Mouse (Mus musculus): ENCODE results near the gene Arl5c.
"Not testable (repeated sequence)": the region's sequence is repeated elsewhere in the genome, so short reads cannot be mapped to it uniquely, and the experiment has no call there.

DNA sequence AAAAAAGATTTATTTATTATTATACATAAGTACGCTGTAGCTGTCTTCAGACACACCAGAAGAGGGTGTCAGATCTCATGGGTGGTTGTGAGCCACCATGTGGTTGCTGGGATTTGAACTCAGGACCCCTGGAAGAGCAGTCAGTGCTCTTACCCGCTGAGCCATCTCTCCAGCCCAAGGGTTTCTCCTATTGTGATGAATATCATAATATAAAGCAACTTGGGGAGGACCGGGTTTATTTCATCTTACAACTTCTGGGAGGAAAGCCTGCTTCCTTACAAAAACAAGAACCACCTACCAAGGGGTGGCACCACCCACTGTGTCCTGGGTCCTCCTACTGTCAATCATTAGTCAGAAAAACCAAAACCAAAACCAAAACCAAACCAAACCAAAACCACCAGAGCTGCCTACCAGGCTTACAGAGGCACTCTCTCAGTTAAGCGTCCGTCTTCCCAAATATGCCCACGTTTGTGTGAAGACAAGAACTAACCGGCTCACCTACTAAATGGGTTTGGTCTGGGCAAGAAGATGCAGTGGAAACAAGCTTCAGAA, 50.2 kb downstream of the Arl5c start:
- TF ChIP-seq CTCF (IDR thresholded peaks at IDR 0.05; ENCODE audit: low read depth); EP300 (optimal IDR thresholded peaks at IDR 0.05): not testable (repeated sequence)
